Mouse (Mus musculus): Measurements from ENCODE around the gene Fgfr2. TPM values are rescaled to one million over a fixed set of nuclear protein-coding genes. Genes with fewer than 3 reads are reported as not detected.
A peak's percentile ranks its signal among the peaks of the same experiment; 100 is the strongest.

Fgfr2 gene
- polyA plus RNA-seq, 1 experiment = 12.0 TPM

- peak within 1 kb of the TSS; percentile 76 for H3K27ac ChIP-seq (replicated peaks; ENCODE audit: low read depth, low read length)
- H3K4me1 ChIP-seq (ENCODE audit: control insufficient read depth, insufficient read depth, insufficient read length, low read length) = no peaks in the 10 kb centered on the region; the same call in 1 of the 2 replicates
- H3K4me3 ChIP-seq (ENCODE audit: insufficient read depth, low read depth, low read length) = peak within 1 kb of the TSS; percentile 84
Observed at GRCm38 (mm10) chr7:131362615-131363300, 1760.4 kb downstream of the Fgfr2 start, which contains the start of gene 2310057M21Rik. Gene 2310057M21Rik, minus strand, starts transcription at chr7:131362759.

DNA sequence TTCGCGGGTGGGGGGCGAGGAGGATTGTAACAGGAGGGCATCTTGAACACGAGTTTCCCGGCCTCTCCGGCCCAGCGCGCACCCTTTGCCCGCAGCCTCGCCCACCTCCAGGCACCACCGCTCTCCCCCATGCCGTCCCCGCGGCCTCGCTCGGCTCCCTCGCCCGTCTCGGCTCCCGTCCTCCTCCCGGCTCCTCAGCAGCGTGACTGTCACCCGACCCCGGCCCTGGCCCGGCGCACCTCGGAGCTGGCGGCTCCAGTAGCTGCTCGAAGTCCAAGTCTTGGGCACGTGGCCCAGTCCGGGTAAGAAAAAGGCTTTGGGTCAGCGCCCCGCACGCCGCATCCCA is 1760.9 kb downstream of the Fgfr2 start:
- peak overlapping the region; percentile 84 for H3K4me3 ChIP-seq (ENCODE audit: insufficient read depth, low read depth, low read length)
- H3K4me1 ChIP-seq (ENCODE audit: control insufficient read depth, insufficient read depth, insufficient read length, low read length) = no peaks in the 10 kb centered on the region; the same call in 1 of the 2 replicates
- H3K27ac ChIP-seq (replicated peaks; ENCODE audit: low read depth, low read length) = peak overlapping the region; percentile 76

GRCm38 (mm10) chr7:131356105-131356504 is 1767.0 kb downstream of the Fgfr2 start:
- no peaks in the 10 kb centered on the region for H3K4me1 ChIP-seq (ENCODE audit: control insufficient read depth, insufficient read depth, insufficient read length, low read length)
- H3K27ac ChIP-seq (replicated peaks; ENCODE audit: low read depth, low read length) = no peak overlapping the region
- H3K4me3 ChIP-seq (ENCODE audit: insufficient read depth, low read depth, low read length) = no peak overlapping the region

DNA sequence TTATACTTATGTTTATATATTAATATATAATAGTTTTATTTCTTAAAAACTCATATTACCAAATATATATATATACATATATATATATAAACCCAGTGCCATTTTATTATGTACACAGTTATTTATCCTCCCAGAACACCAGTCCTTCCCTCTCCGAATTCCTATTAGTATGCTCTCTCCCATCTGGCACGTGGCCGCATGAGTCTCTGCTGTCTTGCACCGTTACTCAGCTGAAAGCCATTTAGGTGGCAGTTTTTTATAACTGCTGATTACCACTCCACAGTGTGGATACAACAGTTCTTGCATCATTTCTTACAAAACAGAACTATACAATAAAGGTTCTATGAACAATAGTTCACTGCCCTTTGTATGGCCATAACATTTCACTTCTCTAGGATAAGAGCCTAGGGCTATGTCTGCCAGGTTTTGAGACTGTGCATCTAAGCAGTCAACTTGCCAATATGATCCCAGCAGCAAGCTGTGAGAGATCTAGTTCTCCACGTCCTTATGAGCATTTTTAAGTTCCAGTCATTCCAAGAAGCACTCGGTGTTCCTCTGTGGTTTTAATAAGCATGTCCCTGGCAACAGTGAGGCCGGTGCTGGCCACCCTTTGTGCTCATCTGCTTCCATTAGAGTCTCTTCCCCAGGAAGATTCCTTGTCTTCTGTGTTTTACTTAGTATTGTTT is 1777.2 kb downstream of the Fgfr2 start:
- Histone ChIP-seq H3K27ac (replicated peaks; ENCODE audit: low read depth, low read length) (no peak overlapping the region), H3K4me1 (ENCODE audit: control insufficient read depth, insufficient read depth, insufficient read length, low read length) (no peaks in the 10 kb centered on the region), H3K4me3 (ENCODE audit: insufficient read depth, low read depth, low read length) (no peak overlapping the region)

DNA sequence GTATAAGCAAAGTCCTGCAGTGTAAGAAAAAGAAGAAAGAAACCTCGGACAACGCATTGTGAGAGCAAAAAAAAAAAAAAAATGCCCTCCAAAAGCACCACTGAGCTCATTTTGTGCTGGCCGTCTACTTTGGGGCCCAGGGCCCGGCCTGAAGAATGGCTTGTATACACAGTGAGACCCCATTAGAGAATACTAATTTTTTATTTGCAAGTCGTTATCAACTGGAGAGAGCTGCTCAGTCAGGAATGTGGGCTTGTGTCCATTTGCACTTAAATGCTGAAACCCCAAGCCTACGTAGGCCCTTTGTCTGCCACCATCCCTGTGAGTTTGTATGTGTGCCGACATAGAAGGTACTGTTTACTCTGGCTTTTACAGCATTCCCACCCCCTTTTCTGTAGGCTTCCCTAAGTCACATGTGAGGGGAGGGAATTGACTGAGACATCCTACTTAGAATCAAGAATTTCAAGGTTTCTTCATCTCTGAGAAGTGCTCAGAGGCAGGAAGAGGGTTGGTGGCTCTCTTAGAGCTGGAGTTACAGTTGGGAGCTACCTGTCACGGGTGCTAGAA is 1785.6 kb downstream of the Fgfr2 start:
- Histone ChIP-seq H3K4me3 (ENCODE audit: insufficient read depth, low read depth, low read length) (no peak overlapping the region), H3K27ac (replicated peaks; ENCODE audit: low read depth, low read length) (no peak overlapping the region), H3K4me1 (ENCODE audit: control insufficient read depth, insufficient read depth, insufficient read length, low read length) (no peaks in the 10 kb centered on the region)

- no peak within 1 kb of the TSS for H3K4me3 ChIP-seq (ENCODE audit: insufficient read depth, low read depth, low read length)
- H3K27ac ChIP-seq (replicated peaks; ENCODE audit: low read depth, low read length) = no peak within 1 kb of the TSS
- H3K4me1 ChIP-seq (ENCODE audit: control insufficient read depth, insufficient read depth, insufficient read length, low read length) = no peaks in the 10 kb centered on the region
Observed at GRCm38 (mm10) chr7:131333564-131333963, 1789.6 kb downstream of the Fgfr2 start, which contains the start of gene Fam24a. Gene Fam24a, plus strand, starts transcription at chr7:131333864.

- H3K4me3 ChIP-seq (ENCODE audit: insufficient read depth, low read depth, low read length) = no peak overlapping the region
- no peak overlapping the region for H3K27ac ChIP-seq (replicated peaks; ENCODE audit: low read depth, low read length)
- H3K4me1 ChIP-seq (ENCODE audit: control insufficient read depth, insufficient read depth, insufficient read length, low read length) = no peaks in the 10 kb centered on the region
Observed at GRCm38 (mm10) chr7:131331688-131332087, 1791.5 kb downstream of the Fgfr2 start.

DNA sequence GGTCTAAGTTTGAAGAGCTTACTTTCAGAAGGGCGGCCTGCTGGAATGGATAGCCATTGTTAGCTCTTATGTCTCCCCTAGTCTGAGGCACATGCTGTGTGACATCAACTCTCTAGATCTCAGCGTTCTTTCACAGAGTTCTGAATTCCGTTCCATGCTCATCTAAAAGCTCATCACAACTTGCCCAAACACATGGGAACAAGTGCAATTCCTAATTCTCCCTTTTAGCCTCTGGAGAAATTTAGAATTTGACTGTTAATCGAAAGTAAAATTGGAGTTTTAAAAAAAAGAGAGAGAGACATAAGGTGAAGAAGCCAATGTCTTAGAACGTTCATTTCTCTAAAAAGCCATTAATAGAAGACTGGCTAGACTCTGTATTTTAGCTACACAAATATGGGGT is 1793.7 kb downstream of the Fgfr2 start, which contains the start of gene Fam24b:
Gene Fam24b (minus strand): TSS at position 101 of the 400 bp plus-strand sequence.
- Histone ChIP-seq H3K4me3 (ENCODE audit: insufficient read depth, low read depth, low read length) (no peak within 1 kb of the TSS), H3K4me1 (ENCODE audit: control insufficient read depth, insufficient read depth, insufficient read length, low read length) (no peaks in the 10 kb centered on the region), H3K27ac (replicated peaks; ENCODE audit: low read depth, low read length) (no peak within 1 kb of the TSS)

DNA sequence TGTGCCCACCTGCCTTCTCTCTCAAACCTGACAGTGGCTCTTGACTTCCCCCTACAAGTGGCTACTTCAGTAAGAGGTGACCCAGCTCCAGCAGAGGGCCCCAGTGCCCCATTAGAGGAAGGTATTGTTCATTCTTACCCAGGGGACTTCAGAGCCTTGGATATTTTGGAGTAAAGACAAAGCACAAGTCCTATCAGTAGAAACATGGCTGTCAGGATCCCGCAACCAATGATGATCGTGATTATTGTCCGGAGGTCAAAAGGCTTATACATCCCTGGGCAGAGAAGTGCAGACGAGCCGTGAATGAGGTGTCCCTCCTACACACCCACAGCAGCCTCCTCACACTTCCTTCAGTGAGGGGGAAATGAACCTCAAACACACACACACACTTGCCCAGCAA is 1796.1 kb downstream of the Fgfr2 start:
- H3K4me1 ChIP-seq (ENCODE audit: control insufficient read depth, insufficient read depth, insufficient read length, low read length) = no peaks in the 10 kb centered on the region
- H3K27ac ChIP-seq (replicated peaks; ENCODE audit: low read depth, low read length) = no peak overlapping the region
- H3K4me3 ChIP-seq (ENCODE audit: insufficient read depth, low read depth, low read length) = no peak overlapping the region

GRCm38 (mm10) chr7:131322192-131322591 is 1801.0 kb downstream of the Fgfr2 start, which contains the start of gene Cuzd1:
Gene Cuzd1, minus strand, starts transcription at chr7:131322292.
- no peak within 1 kb of the TSS for H3K27ac ChIP-seq (replicated peaks; ENCODE audit: low read depth, low read length)
- no peak within 1 kb of the TSS for H3K4me3 ChIP-seq (ENCODE audit: insufficient read depth, low read depth, low read length)
- H3K4me1 ChIP-seq (ENCODE audit: control insufficient read depth, insufficient read depth, insufficient read length, low read length) = no peaks in the 10 kb centered on the region

- Histone ChIP-seq H3K27ac (replicated peaks; ENCODE audit: low read depth, low read length) (no peak overlapping the region), H3K4me3 (ENCODE audit: insufficient read depth, low read depth, low read length) (no peak overlapping the region), H3K4me1 (ENCODE audit: control insufficient read depth, insufficient read depth, insufficient read length, low read length) (no peaks in the 10 kb centered on the region)
Observed at GRCm38 (mm10) chr7:131318340-131318739, 1804.8 kb downstream of the Fgfr2 start.

DNA sequence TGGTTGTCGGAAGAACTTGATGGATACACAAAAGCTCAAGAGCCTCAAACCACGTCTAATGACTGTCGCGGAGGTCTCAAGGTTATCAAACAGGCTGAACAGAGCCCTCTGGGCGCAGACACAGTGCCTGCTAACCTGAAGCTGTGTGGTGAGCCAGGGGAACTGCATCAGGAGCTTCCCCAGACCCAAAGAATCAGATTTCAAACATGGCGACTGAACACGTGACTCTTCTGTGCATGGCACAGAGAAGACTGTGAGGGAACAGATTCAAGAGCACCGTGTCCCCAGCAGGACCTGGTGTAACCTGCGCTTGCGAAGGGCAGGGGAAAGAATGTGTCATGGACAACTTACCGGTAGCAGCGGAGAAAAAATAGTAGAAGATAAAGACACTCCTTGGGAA is 1805.6 kb downstream of the Fgfr2 start:
- Histone ChIP-seq H3K27ac (replicated peaks; ENCODE audit: low read depth, low read length) (no peak overlapping the region), H3K4me3 (ENCODE audit: insufficient read depth, low read depth, low read length) (no peak overlapping the region)

DNA sequence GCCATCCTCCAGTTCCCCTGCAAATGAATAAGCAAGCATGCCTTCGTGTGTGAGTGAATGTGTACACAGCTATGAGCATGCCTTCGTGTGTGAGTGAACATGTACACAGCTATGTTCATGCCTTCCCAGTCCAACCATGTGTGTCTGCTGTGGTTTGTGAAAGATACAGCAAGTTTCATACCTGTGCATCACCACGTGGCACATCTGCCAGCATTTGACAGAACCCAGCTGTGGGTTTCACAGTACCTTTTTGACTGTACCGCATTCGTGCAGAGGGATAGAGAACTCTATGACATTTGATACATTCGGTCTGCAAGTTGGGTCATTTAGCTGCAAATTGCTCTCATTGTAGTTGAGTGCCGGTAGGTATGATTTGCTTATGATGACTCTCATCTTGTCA is 1808.7 kb downstream of the Fgfr2 start:
- H3K4me3 ChIP-seq (ENCODE audit: insufficient read depth, low read depth, low read length) = no peak overlapping the region
- H3K27ac ChIP-seq (replicated peaks; ENCODE audit: low read depth, low read length) = no peak overlapping the region
- H3K4me1 ChIP-seq (ENCODE audit: control insufficient read depth, insufficient read depth, insufficient read length, low read length) = no peaks in the 10 kb centered on the region

More for the DNA sequence above, 1805.6 kb downstream of the Fgfr2 start:
- no peaks in the 10 kb centered on the region for H3K4me1 ChIP-seq (ENCODE audit: control insufficient read depth, insufficient read depth, insufficient read length, low read length)

- no peak overlapping the region for H3K27ac ChIP-seq (replicated peaks; ENCODE audit: low read depth, low read length)
Observed at GRCm38 (mm10) chr7:131306733-131307132, 1816.4 kb downstream of the Fgfr2 start.

DNA sequence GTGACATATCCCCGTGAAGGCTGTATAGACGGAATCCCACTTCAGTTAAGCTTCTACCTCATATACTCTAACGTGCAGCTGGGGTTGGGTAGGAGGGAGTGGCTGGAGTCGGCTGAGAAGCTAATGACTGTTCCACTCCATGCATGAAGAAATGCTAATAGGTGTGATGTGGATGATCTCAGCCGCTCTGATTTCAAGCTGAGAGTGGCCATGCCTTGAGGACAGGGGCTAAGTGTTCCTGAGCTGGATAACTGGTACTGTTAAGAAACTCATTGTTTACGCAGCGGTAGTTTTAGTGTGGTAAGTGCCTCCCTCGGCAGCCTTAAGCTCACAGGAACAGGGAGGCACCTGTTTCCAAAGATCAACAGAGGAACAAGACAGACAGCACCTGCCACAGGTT is 1819.8 kb downstream of the Fgfr2 start:
- no peaks in the 10 kb centered on the region for H3K4me1 ChIP-seq (ENCODE audit: control insufficient read depth, insufficient read depth, insufficient read length, low read length)
- H3K27ac ChIP-seq (replicated peaks; ENCODE audit: low read depth, low read length) = no peak overlapping the region
- H3K4me3 ChIP-seq (ENCODE audit: insufficient read depth, low read depth, low read length) = no peak overlapping the region

More at GRCm38 (mm10) chr7:131306733-131307132, 1816.4 kb downstream of the Fgfr2 start:
- no peaks in the 10 kb centered on the region for H3K4me1 ChIP-seq (ENCODE audit: control insufficient read depth, insufficient read depth, insufficient read length, low read length)
- H3K4me3 ChIP-seq (ENCODE audit: insufficient read depth, low read depth, low read length) = no peak overlapping the region
